Mouse (Mus musculus) v-Abl transformed pro-B cells (cell line): ENCODE measurements around the gene Plppr1.

ENCODE experiments used
- in situ Hi-C, 2 experiments: fragments of 400-800 bp; cut with MboI; formaldehyde crosslinking; loops; one replicate each; pipeline ENCODE4 v1.15.1; 2025; ENCODE audit not compliant: unreplicated experiment in 2 of 2

Plppr1 gene

DNA sequence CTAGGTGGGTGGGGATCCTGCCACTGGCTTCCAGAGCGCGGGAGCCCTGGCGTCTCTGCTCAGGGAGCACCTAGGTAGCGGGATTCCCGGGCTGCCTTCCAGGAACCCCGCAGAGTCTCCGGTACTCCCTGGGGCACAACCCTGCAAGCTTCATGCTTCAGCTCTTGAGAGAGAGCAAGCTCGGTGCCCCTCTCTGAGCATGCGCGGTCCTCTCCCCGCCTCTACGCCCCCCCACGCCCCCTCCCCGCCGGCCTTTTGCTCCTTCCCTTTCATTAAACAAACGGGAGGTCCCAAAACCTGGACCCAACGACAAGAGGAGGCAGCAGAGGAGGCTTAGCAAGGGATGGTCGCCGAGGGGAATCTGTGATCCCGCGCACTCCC is at the start of gene Plppr1:
Gene Plppr1, plus strand, starts transcription at position 253 of the 381 bp plus-strand sequence.
- in situ Hi-C loops: no loop called here

DNA sequence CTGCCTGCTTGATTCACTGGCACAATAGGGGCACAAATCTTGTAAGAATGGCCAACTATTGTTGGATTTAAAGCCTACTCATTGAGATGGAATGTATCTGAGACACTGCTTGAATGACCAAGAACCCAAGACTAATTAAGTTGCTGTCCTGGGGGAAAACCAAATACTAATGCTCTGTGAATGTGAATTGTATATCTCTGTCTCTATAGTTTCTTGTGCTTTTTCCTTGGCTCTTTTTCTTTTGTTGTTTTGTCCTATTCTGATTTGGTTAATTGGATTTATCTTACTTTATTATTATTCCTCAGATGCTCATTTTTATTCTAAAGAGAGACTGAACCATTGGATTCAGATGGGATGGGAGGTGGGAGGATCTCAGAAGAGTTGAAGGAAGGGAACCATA is 42.4 kb upstream of the Plppr1 start:
- in situ Hi-C loops: no loop called here

DNA sequence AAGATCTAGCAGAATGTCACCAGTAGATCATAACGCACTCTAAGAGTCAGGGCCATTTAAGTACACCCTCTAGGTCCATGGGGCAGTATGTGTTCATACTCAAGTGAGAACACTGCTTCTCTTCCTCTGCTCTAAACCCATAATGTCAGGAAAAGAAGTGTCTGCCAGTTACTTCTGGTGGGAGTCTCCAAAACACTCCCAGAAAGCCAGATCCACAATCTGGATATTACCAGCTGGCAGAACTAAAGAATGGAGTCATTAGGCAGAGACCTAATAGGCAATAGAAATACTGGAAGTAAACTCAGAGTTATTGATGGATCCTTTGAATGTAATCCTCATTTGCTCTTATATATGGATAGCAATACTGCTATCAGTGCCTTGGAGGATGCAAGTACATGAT is 35.9 kb upstream of the Plppr1 start:
- in situ Hi-C loops: no loop called here

DNA sequence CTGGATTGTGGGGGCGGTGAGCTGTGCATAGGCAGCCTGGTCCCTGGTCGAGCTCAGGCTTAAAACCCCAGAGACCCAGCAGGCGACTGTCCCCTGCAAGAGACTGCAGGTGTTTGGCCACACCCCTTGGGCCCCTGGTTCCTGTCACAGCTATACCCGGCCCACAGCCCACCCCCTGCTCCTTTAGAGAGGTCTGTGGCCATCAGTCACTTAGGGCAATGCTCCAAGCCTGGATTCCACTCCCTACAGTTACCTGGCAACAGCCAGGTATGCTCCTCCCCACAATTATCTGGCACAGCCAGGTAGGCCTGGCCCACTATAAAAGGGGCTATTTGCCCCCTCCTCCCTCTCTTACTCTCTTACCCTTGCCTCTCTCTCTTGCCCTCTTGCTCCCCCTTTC is 20.8 kb upstream of the Plppr1 start:
- in situ Hi-C loops: no loop called here

DNA sequence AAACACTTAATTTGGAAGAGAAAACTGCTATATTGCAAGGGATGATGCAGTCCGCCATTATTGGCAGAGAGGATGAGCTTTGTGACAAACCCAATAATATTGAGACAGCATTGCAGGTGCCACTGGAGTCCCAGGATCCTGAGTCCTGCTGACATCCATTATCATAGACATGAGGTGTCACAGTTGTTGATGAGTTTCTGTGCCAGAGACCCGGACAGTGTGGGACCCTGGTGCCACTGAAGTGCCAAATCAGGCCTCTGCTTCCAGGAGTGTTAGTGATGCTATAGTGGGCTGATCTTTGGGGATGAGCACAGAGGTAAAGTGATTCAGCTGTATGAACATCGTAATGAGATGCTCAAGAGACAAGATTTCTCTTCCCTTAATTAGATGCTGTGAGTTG is 19.2 kb upstream of the Plppr1 start:
- in situ Hi-C loops: no loop called here

DNA sequence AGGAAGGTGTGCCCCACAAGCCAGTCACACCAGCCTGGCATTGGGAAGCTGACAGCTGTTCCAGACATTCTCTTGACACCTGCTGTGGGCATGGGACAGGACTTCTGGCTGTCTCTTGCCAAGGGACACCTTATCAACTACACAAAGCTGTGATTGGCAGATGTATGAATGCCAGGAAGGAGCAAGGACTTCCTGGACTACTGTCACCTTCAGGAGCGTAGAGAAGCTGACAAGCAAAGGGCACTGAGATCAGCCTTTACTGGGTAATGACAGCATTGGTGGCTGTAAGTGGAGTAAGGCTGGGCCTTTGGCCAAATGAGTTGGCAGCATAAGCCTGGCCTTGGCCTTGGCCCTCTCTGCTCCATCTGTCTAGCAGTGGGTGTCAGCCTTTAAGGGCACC is 17.4 kb upstream of the Plppr1 start:
- in situ Hi-C loops: no loop called here

DNA sequence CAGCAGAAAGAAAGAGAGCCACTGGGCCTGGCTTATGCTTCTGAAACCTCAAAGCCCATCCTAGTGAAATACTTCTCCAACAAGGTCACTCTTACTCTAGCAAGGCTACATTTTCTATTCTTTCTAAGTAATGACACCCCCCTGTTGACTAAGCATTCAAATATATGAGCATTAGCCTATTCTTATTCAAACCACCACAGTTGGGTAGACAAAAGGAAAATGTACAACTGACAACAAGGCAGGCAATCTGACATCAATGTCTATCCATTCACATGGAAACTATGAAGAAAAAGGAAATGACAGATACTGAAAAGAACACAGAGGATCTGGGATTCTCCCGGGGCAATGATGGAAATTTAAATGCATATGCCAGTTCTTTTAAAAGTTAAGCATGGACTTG is 8.4 kb upstream of the Plppr1 start:
- in situ Hi-C loops: no loop called here

DNA sequence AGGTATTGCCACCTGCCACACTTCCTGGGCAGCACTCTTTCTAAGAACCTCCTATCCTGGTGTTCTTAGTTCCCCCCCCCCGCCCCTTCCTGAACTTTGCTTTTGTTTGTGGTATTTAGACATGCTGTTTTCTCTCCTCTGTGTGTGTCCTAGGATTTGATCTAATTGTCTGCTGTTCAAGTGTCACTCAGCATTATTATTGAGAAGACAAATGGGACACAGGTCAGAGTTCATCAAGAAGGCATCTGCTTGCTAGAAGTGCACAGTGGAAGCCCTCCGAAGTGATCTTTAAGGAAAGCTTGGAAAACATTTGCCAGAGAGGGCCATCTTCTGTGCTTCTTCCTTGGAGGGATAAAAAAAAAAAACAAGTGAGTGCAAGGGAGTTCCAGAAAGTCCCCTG is 1.2 kb upstream of the Plppr1 start:
- in situ Hi-C loops: no loop called here

DNA sequence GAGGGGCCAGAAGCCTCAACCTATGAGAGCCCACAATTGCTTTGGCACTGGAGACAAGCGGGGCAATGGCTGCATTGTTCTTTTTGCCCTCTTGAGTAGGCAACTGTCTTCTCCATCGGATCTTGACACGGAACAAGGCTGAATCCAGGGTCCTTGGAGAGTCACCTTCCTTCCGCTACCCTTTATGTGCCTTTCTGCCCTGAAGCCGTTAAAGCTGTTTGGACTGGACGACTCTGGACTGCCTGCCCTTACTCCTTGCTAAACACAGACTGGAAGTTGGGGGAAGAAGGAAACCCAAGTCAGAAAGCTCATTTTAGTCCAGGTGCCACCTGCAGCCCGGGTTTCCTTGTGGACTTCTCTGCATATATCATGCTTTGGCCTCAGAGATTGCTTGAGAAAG is 516 bp upstream of the Plppr1 start:
- in situ Hi-C loops: no loop called here

DNA sequence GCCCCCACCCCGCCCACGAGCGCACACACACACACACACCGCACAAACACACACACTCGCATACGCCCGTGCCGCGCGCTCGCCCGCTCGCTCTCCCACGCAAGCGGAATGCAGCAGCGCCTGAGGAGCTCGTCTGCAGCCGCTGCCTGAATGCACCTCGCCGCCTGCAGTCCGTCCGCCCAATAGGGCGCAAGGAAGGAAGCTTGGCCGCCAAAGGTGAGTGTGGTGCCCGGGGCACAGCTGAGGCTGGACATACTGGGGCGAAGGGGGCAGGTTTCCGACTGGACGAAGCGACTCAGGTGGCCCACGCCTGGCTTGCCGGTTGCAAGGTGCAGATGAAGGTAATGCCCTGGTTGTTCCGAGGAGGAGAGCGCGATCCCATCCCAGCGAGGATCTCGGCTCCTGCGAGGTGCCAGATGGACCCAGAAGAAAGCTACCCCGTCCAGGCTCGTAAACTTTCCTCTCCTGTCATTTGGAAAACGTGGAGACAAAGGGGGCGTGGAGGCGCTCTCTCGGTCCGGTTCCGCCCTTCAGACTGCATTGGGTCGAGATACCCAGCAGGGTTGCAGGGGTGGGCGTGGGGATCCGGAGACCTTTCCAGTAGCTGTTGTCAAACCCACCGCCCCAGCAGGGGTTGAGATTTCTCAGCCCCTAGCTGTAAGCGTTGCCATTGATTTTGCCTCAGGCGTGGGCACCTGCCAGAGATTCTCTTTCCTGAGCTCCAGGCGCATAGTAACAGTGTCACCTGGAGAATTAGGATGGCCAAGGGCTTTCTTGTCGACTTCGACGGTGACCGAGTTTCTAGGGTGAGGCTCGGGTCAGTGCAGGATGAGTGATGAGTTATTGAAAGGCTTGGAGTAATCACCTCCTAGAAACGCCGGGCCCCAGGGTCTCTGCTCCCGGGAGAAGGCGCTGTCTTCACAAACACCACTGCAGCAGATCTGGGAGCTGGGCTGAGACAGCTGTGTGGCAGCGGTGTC is 619 bp downstream of the Plppr1 start:
- in situ Hi-C loops: no loop called here

DNA sequence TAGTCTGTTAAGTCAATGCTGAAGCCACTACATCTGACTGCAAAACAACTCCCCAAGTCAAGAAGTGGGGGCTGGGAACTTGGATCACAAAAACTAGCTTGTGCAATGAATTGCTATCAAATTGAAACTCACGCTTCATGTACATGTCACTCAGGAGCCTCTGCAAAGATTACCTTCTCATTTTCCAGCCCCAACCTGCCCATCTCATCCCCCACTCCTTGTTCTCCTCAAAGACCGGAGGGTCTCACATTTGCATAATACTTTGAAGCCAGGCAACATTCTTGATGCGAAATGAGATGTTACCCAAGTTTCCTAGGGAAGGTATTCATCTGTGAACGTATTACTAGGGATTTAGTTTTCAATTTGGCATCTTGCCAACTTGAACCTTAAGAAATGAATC is 10.4 kb downstream of the Plppr1 start:
- in situ Hi-C loops: no loop called here

DNA sequence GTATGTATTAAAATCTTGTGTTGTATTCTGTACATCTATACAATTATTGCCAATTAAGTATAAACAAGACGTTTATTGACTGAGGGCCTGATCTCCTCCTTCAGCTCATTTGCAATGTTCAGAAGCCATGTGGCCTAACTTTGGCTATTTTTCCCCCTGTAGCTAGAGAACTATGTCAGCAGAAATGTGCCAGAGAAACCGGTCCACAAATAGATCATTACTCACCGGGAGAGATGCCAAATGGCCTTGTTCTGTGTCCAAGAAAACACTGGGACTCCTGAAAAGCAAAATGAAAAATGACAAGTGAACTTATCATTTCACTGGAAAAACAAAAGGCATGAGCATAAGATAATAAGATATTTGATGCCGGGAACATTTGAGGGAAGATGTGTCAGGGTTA is 13.8 kb downstream of the Plppr1 start:
- in situ Hi-C loops: no loop called here

DNA sequence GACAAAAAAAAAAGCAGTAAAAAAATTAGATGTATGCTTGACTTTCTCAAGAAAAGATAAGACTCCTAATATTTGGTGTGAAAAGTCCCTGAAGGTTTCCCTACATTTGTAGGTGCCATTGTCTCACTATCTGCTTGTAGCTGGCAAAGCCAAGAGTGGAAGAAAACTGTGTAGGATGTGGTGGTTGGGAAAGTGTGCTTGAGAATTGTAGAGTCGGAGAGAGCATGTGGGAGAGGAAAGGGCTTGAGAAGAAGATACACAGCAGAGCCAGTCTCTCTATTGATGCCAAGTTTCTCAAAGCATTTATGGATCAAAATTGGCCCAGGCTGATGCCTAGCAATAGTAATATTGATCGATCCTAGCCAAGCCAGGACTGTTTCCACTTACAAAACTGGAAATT is 16.8 kb downstream of the Plppr1 start:
- in situ Hi-C loops: no loop called here

DNA sequence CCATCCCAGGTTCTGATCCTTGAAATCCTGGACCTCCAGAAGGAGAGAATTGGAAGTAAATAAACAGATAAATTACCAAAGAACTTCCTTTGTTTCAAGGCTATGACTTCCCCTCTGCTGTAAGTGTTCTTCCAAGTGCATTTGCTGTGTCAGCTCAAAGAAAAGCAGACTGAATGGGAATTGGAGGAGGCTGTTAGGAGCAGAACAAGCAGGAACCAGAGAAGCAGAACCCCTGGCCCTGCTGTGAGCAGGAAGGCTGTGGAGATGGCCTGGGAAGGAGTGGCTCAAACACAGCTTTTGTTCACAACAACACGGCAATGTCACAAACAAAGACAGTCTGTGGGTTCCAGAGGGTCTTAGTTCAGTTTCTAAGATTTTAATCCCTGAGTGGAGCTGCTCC is 20.3 kb downstream of the Plppr1 start:
- in situ Hi-C loops: no loop called here

DNA sequence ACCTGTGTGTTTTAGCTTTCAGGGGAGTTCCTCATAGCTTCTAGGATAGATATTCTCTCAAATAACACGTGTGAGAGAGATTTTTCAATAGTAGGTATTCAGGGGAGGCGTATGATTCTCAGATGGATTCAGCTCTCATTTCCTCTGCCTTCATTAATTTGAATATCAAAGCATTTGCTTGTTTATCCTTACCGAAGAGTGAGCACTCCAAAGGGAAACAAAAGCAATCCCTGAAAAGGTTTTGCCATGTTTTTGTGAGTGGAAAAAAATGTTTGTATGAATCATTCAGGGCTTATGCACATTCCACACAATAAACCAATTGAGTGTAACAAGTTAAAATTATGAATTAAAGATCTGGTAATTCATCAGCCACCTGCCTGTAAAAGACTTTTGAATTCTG is 29.1 kb downstream of the Plppr1 start:
- in situ Hi-C loops: no loop called here

DNA sequence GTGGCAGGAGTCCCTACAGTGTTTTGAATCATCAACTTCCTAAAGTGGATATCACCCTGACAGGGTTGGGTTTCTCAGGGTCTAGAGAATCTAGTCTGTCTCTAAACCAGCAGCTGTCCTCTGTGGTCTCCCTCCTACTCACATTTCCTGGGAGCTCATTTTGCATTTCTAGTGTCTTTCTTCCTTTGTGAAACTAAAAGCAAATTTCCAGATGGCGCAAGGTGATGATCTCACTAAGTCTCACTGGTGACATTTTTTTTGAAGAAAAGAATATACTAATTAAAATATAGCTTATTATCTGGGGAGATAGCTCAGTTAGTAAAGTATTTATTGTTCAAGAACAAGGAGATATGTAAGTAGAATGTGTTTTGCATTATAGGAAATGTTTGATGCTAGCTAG is 31.4 kb downstream of the Plppr1 start:
- in situ Hi-C loops: no loop called here

DNA sequence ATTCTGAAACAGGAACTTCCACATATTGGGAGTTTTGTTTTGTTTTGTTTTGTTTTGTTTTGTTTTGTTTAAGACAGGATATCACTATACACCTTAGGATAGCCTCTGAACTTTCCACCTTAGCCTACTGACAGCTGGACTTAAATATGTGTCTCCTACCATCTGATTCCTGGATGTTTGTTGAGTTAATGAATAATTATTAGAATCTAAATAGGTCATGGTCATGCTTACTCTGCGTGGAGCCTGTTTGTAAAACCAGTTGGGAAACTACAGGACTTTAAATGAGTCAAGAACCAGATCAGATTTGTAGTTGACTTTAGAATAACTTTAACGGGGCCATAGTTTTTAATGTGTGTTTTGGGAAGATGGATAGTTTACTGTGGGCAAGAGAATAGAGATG is 40.4 kb downstream of the Plppr1 start:
- in situ Hi-C loops: no loop called here

DNA sequence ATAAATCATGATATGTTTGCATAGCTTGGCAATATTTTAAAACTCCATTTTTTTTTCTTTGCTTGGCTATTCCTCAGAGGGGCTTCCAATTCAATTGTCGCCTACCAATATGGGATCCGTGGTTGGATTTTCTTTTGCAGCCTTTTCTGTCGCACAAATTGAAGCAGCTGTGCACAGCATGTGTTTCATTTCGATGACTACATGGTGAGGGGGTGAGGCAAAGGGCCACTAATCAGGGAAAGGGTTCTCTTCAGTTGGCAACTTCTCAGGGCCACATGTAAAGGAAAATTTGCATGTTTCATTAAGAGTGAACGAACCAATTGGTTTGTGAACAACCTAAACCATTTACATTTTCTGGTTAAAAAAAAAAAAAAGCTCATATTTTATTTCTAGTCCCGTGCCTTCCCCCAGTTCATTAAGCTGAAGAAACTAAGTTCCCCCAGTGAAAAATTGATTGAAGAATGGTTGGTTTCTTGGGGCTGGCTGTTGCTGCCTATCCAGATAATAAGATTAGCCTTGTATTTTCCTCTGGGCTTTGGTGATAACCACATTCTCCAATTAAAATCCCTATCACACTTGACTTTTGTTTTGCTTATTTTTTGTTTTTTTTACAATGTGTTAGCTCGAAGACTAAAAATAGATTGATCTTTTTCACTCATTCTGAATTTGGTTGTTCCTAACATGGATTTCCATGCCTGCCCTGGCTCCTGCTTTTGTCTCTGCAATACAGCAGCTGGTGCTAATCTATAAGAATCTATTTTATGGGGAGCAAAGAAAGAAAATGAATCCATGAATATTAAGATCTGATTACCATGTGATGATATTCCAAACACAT is 43.1 kb downstream of the Plppr1 start:
- in situ Hi-C loops: no loop called here

DNA sequence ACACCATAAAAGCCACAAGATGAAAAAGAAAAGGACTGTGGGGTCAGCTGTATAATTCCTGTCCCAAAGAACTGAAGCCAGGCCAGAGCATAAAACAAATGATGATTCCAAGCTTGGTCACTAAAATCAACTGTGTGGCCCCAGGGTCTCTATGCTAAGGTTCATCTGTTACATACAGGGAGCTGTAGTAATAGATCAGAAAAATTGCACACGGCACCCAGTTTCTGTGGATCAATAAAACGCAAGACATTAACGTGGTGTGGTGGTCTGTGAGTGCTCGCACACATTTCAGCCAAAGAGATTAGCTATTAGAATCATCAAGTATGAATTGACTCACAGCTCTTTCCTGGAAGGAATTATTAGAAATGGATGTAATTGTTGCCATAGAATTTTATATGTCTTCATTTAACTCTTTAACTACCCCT is 43.7 kb downstream of the Plppr1 start:
- in situ Hi-C loops: no loop called here

DNA sequence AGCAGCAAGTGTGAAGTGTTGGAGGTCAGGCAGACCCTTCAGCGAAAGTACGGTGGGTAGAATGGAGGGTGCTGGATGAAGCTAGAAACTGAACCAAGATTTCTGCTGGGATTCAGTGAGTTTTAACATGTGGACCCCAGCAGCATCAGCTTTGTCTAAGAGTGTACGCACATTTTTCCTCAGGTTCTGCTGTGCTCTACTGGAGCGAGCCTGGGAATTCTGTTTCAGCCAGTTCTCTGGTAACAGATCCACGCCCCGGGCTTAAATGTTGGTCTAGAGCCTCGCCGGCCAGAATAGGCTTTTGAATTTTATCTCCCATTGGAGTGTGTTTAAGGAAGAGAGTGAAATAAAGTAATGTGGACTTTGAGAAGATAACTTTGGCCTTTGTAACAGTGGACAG is 45.8 kb downstream of the Plppr1 start:
- in situ Hi-C loops: no loop called here

DNA sequence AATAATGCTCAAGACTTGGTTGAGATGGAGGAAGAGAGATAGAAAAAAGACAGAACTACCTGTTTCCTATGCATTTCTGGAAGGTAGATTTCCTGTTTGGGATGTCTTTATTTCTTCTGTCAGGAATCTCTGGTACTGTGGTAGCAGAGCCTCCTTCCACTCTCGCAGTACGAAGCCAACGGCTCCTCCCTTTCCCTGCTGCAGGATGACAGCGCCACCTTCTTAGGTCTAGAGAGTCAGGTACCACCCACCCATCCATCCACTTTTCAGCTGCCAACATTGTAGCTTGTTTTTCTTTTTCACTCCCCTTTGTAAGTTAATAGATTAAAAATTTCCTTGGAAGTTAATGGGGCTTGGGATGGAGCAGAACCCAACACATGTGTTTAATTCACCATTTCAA is 48.8 kb downstream of the Plppr1 start:
- in situ Hi-C loops: no loop called here

DNA sequence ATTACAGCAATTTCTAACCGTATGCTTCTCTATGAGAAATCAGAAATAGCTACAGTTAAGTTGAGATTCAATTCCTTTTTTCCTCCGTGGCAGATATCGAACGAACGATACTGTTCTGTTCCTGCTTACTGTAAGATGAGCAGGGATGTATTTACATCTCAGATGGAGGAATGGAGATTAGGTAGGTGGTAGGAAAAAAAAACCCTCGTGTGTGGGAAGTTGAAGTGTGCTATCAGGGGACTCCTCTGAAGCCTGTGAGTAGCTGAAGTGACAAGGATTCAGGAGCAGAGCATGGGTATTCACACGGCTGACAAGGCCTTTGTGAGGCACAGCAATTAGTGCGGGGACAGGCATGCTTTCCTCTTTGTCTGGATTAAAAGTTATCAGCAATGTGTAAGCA is 49.3 kb downstream of the Plppr1 start:
- in situ Hi-C loops: no loop called here
